Mouse (Mus musculus): ENCODE data around the gene Gpr174. TPM values are rescaled to one million over a fixed set of nuclear protein-coding genes. Genes with fewer than 3 reads are reported as not detected.

Gene Gpr174
- polyA plus RNA-seq (2012; rRNA removed) = 0.05 TPM in 1 of 2 replicates, not detected in the other

DNA sequence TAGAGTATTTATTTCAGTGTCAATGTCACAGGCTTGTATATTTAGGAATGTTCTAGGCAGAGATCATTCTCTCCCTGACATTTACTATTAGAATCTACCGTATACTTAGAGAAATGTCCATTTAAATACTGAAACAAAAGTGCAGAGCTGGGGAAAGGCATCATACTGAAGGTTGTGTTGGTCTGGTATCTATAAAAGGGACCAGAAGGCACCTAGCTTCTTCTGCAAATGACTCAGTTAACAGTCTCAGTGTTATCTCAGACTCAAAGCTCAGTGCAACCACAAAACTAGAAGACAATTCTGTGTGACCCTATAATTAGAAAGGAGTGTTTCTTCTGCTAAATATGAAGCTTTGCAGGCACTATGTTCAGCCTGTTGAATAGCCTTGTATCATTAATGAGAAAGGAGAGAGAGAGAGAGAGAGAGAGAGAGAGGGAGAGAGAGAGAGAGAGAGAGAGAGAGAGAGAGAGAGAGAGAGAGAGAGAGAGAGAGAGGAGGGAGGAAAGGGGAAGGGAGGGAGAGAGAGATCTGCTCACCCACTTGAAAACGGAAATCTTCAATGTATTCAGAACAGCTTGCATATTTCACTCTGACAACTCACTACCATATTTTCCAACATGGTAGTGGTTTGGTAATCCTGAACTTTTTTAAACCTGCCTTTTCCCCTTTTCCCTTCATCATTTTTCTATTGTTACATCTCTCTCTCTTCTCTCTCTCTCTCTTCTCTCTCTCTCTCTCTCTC lies at the start of gene Gpr174:
TSS of gene Gpr174 (plus strand) at position 393 of the 742 bp plus-strand sequence.
- no peak within 1 kb of the TSS for H3K27ac ChIP-seq (ENCODE audit: insufficient read depth, low read depth, low read length)
- 40% methylated on average over 2 of the region's 2 CpGs for WGBS

DNA sequence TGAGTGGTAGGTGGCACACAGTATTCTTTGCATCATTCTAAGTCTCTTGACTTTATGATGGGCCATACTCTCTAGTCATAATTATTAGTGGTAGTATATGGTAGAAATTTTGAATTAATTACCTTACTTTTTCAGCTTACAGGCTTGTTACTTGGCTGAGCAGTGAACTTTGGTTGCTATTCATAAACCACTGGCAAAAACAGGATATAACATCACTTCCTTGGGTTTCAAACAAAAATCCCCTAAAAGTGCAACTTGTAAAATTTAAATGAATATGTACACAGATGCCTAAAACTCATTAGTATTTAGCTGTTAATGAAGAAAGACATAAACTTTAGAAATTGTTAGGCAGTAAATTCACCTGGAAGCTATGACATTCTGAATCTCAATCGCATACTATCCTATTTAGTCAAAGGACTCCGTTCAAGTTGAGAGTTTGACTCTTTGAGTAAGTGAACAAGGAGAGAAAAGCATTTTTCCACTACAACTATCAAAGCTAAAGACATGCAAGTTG lies 38.0 kb upstream of the Gpr174 start:
- H3K4me3 ChIP-seq (ENCODE audit: low read depth, low read length) = no peak overlapping the region
- H3K27me3 ChIP-seq (ENCODE audit: control insufficient read depth, insufficient read depth, low read length) = no peaks in the 10 kb centered on the region
- no peaks in the 10 kb centered on the region for H3K36me3 ChIP-seq (ENCODE audit: control insufficient read depth, insufficient read depth, low read length)
- WGBS = 80% methylated on average over 2 of the region's 2 CpGs
- no peak overlapping the region for H3K27ac ChIP-seq (ENCODE audit: insufficient read depth, low read depth, low read length)
- no peaks in the 10 kb centered on the region for H3K4me1 ChIP-seq (ENCODE audit: control insufficient read depth, insufficient read depth, insufficient read length, low read length)
- TF ChIP-seq POLR2A (IDR thresholded peaks at IDR 0.05; ENCODE audit: low read depth, low read length) (no peak), CTCF (IDR thresholded peaks at IDR 0.05; ENCODE audit: extremely low read depth, insufficient read length, insufficient replicate concordance, low read depth, low read length) (no peak)

More for the DNA sequence above, at the start of gene Gpr174:
- TF ChIP-seq POLR2A (IDR thresholded peaks at IDR 0.05; ENCODE audit: low read depth, low read length) (no peak), CTCF (IDR thresholded peaks at IDR 0.05; ENCODE audit: extremely low read depth, insufficient read length, insufficient replicate concordance, low read depth, low read length) (no peak)
- Histone ChIP-seq H3K27me3 (ENCODE audit: control insufficient read depth, insufficient read depth, low read length) (no peaks in the 10 kb centered on the region), H3K4me3 (ENCODE audit: low read depth, low read length) (no peak within 1 kb of the TSS), H3K4me1 (ENCODE audit: control insufficient read depth, insufficient read depth, insufficient read length, low read length) (no peaks in the 10 kb centered on the region), H3K36me3 (ENCODE audit: control insufficient read depth, insufficient read depth, low read length) (no peaks in the 10 kb centered on the region)

DNA sequence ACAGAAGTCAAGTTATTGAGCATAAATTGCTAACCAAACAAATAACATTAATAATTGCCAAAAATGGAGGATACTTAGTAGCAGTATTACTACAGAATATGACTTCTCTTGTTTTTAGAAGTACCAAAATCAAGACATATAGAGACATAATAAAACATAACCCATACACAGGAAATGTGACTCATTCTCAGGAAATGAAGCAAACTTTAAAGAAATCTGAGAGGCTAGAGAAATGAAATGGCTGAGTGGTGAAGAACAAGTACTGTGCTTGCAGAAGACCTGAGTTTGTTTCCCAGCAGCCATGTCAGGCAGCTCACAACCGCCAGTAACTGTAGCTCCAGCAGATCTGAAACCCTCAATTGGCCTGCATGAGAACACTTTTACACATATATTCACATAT lies 30.8 kb upstream of the Gpr174 start:
- no peaks in the 10 kb centered on the region for H3K36me3 ChIP-seq (ENCODE audit: control insufficient read depth, insufficient read depth, low read length)
- H3K4me1 ChIP-seq (ENCODE audit: control insufficient read depth, insufficient read depth, insufficient read length, low read length) = no peaks in the 10 kb centered on the region
- H3K27ac ChIP-seq (ENCODE audit: insufficient read depth, low read depth, low read length) = no peak overlapping the region
- TF ChIP-seq POLR2A (IDR thresholded peaks at IDR 0.05; ENCODE audit: low read depth, low read length) (no peak), CTCF (IDR thresholded peaks at IDR 0.05; ENCODE audit: extremely low read depth, insufficient read length, insufficient replicate concordance, low read depth, low read length) (no peak)
- no peak overlapping the region for H3K4me3 ChIP-seq (ENCODE audit: low read depth, low read length)
- 71% methylated on average over 1 of the region's 1 CpGs for WGBS
- H3K27me3 ChIP-seq (ENCODE audit: control insufficient read depth, insufficient read depth, low read length) = no peaks in the 10 kb centered on the region

DNA sequence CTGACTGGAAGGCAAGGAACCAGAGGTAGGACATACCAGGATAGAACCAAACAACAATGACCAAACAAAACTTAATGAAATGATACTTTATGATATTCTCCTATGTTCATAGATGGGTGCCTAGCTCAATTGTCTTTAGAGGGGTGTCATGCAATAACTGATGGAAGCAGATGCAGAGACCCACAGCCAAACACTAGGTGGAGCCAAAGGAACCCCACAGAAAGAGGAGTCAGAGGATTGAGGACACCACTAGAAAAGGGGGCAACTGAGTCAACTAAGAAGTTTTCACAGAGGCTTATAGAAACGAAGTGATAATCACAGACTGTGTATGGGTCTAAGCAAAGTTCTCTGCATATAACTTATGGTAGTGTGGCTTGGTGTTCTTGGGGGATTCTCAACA lies 24.5 kb upstream of the Gpr174 start:
- WGBS = 42% methylated on average over 1 of the region's 1 CpGs

DNA sequence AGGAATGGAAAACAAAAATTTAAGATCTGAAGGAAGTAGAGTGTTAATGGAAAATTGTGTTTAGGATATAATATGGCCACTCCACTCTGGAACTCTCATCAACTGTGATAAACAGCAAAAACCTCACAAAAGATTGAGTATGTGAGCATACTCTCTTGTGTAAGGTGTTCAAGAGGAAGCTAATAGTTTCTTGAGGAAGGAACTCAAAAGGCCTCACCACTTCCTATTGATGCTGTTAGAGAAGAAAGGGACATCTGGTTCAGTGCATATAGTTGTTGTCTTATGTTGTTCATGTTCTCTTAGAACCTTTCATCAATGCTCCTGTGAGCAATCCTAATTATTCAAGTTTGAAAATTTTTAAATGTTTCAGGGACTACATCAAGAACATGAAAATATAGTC lies 21.0 kb upstream of the Gpr174 start:
- H3K4me1 ChIP-seq (ENCODE audit: control insufficient read depth, insufficient read depth, insufficient read length, low read length) = no peaks in the 10 kb centered on the region
- H3K27me3 ChIP-seq (ENCODE audit: control insufficient read depth, insufficient read depth, low read length) = no peaks in the 10 kb centered on the region
- H3K4me3 ChIP-seq (ENCODE audit: low read depth, low read length) = no peak overlapping the region
- no peak for TF ChIP-seq POLR2A (IDR thresholded peaks at IDR 0.05; ENCODE audit: low read depth, low read length)
- TF ChIP-seq CTCF (IDR thresholded peaks at IDR 0.05; ENCODE audit: extremely low read depth, insufficient read length, insufficient replicate concordance, low read depth, low read length) = no peak
- H3K27ac ChIP-seq (ENCODE audit: insufficient read depth, low read depth, low read length) = no peak overlapping the region
- H3K36me3 ChIP-seq (ENCODE audit: control insufficient read depth, insufficient read depth, low read length) = no peaks in the 10 kb centered on the region

More for the DNA sequence above, 24.5 kb upstream of the Gpr174 start:
- no peaks in the 10 kb centered on the region for H3K27me3 ChIP-seq (ENCODE audit: control insufficient read depth, insufficient read depth, low read length)
- no peak overlapping the region for H3K27ac ChIP-seq (ENCODE audit: insufficient read depth, low read depth, low read length)
- H3K4me1 ChIP-seq (ENCODE audit: control insufficient read depth, insufficient read depth, insufficient read length, low read length) = no peaks in the 10 kb centered on the region
- H3K36me3 ChIP-seq (ENCODE audit: control insufficient read depth, insufficient read depth, low read length) = no peaks in the 10 kb centered on the region
- H3K4me3 ChIP-seq (ENCODE audit: low read depth, low read length) = no peak overlapping the region
- TF ChIP-seq CTCF (IDR thresholded peaks at IDR 0.05; ENCODE audit: extremely low read depth, insufficient read length, insufficient replicate concordance, low read depth, low read length) (no peak), POLR2A (IDR thresholded peaks at IDR 0.05; ENCODE audit: low read depth, low read length) (no peak)

DNA sequence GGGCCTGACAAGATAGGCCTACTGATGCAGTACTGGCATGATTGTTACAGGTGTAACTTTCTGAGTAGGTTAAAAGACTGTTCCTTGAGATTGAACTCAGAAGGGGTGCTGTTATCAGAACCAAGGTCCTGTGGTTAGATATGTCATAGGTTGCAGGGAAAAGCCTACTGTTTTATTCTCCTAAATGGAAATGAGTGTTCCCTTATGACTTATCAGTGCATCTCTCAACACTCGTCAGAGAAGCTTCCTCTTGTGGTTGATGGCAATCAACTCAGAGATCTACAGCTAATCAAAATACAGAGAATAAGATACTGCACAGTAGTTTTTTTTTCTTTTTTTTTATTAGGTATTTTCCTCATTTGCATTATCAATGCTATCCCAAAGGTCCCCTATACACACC lies 19.2 kb upstream of the Gpr174 start:
- TF ChIP-seq CTCF (IDR thresholded peaks at IDR 0.05; ENCODE audit: extremely low read depth, insufficient read length, insufficient replicate concordance, low read depth, low read length) (no peak), POLR2A (IDR thresholded peaks at IDR 0.05; ENCODE audit: low read depth, low read length) (no peak)
- 63% methylated on average over 1 of the region's 1 CpGs for WGBS
- Histone ChIP-seq H3K36me3 (ENCODE audit: control insufficient read depth, insufficient read depth, low read length) (no peaks in the 10 kb centered on the region), H3K27ac (ENCODE audit: insufficient read depth, low read depth, low read length) (no peak overlapping the region), H3K27me3 (ENCODE audit: control insufficient read depth, insufficient read depth, low read length) (no peaks in the 10 kb centered on the region), H3K4me3 (ENCODE audit: low read depth, low read length) (no peak overlapping the region), H3K4me1 (ENCODE audit: control insufficient read depth, insufficient read depth, insufficient read length, low read length) (no peaks in the 10 kb centered on the region)

DNA sequence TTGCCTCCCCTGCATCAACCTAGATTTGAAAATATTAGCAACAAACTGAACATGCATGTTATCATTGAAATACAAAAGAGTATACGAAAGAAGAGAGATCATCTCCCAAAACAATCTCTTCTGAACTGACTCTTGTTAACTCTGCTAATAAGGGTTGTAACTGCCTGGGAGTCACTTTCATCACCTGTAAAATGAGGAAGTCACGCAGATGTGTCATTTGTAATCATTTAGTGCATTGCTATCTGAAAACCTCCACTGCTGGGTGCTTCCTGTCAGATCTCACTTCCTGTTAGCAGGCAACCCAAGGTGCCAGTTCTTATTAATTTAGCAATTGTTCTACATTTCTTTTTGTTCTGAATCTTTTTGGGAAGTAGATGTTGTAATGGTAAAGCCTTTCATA lies 5.3 kb upstream of the Gpr174 start:
- 70% methylated on average over 2 of the region's 2 CpGs for WGBS
- Histone ChIP-seq H3K36me3 (ENCODE audit: control insufficient read depth, insufficient read depth, low read length) (no peaks in the 10 kb centered on the region), H3K4me1 (ENCODE audit: control insufficient read depth, insufficient read depth, insufficient read length, low read length) (no peaks in the 10 kb centered on the region), H3K4me3 (ENCODE audit: low read depth, low read length) (no peak overlapping the region), H3K27me3 (ENCODE audit: control insufficient read depth, insufficient read depth, low read length) (no peaks in the 10 kb centered on the region), H3K27ac (ENCODE audit: insufficient read depth, low read depth, low read length) (no peak overlapping the region)
- no peak for TF ChIP-seq POLR2A (IDR thresholded peaks at IDR 0.05; ENCODE audit: low read depth, low read length)
- no peak for TF ChIP-seq CTCF (IDR thresholded peaks at IDR 0.05; ENCODE audit: extremely low read depth, insufficient read length, insufficient replicate concordance, low read depth, low read length)
